Mouse (Mus musculus) intestine, postnatal 0 days (tissue): Measurements from ENCODE around the gene Ddx20. TPM values are rescaled to one million over a fixed set of nuclear protein-coding genes. Genes with fewer than 3 reads are reported as not detected.
"Not testable (repeated sequence)": the region's sequence is repeated elsewhere in the genome, so short reads cannot be mapped to it uniquely, and the experiment has no call there.

Source experiments
- ATAC-seq: fragments of 200-750 bp; cut with Nextera tagmentation; 2 replicates; pipeline ENCODE4 v1.8.0; 2017; ENCODE audit warnings: mild to moderate bottlenecking, moderate TSS enrichment, moderate library complexity
- H3K27ac ChIP-seq: fragments of 300-500 bp; sonication (generic); 2 replicates; pipeline ENCODE4 v1.5.1; 2014; ENCODE audit warnings: mild to moderate bottlenecking, low read depth, low read length, moderate library complexity
- H3K27me3 ChIP-seq: fragments of 300-500 bp; sonication (generic); replicated peaks from 2 replicates; pipeline ENCODE4 v1.6.1; 2014; ENCODE audit warnings: low read length, mixed read lengths; ENCODE audit not compliant: control insufficient read depth, insufficient read depth
- H3K36me3 ChIP-seq: fragments of 300-500 bp; sonication (generic); 2 replicates; pipeline ENCODE4 v1.6.1; 2014; ENCODE audit warnings: mild to moderate bottlenecking, moderate library complexity; ENCODE audit not compliant: control insufficient read depth, insufficient read depth
- H3K4me1 ChIP-seq: fragments of 300-500 bp; sonication (generic); replicated peaks from 2 replicates; pipeline ENCODE4 v1.6.1; 2014; ENCODE audit warnings: antibody characterized with exemption, low read length, mixed read lengths; ENCODE audit not compliant: control insufficient read depth, insufficient read depth
- H3K4me2 ChIP-seq: fragments of 300-500 bp; sonication (generic); replicated peaks from 2 replicates; pipeline ENCODE4 v1.6.1; 2014; ENCODE audit warnings: low read depth, mild to moderate bottlenecking, moderate library complexity
- H3K4me3 ChIP-seq: fragments of 300-500 bp; sonication (generic); 2 replicates; pipeline ENCODE4 v1.5.1; 2014; ENCODE audit warnings: low read depth, low read length
- H3K9ac ChIP-seq: fragments of 300-500 bp; sonication (generic); 2 replicates; pipeline ENCODE4 v1.6.1; 2014; ENCODE audit warnings: mild to moderate bottlenecking, low read depth, low read length
- H3K9me3 ChIP-seq: fragments of 300-500 bp; sonication (generic); 2 replicates; pipeline ENCODE4 v1.6.1; 2016; ENCODE audit warnings: mixed run types; ENCODE audit not compliant: control insufficient read depth
- CTCF ChIP-seq: sonication (generic); IDR thresholded peaks from 2 replicates; pipeline ENCODE4 v1.5.1; 2016; ENCODE audit warnings: low read depth, mild to moderate bottlenecking, control low read depth, antibody characterized with exemption, moderate library complexity
- WGBS: fragments of 180-500 bp; shearing (Covaris S2); extraction: QIAGEN DNeasy Blood & Tissue Kit; methylation state at CpG from one replicate; pipeline ENCODE4 v1.1.7; 2014; 5-methylcytosine and 5-hydroxymethylcytosine counted together
- polyA plus RNA-seq: library from polyadenylated mRNA; unstranded; fragments of >200 nt; fragmentation: Nextera tagmentation; extraction: Ambion mirVana; gene quantifications from 2 replicates; pipeline ENCODE4 v1.2.1, GENCODE M21; 2015

Ddx20 gene
- polyA plus RNA-seq, 1 experiment from 2014 or later: 11.4 TPM

DNA sequence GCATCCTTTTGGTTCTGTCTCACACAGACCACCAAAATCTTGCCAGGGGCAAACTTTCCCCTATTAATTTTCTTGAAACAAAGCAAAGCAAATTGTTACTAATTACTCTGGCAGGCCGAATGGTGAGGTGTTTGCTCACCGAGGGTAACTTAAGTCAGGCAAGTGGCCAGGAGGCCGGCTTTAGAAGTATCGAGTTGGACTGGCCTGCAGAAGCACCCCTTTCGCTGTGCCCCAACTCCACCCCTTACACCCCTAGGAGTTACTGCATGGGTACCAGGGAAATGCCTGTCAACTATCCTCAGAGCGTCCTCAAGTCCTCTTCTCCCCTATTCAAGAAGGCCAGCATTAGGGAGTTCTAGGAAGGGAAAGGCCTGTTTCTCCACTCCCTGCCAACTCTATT lies 16.2 kb upstream of the Ddx20 start:
- WGBS: 68% methylated on average over 6 of the region's 6 CpGs
- Histone ChIP-seq H3K9me3 (no peaks in the 10 kb centered on the region), H3K36me3 (no peaks in the 10 kb centered on the region), H3K27me3 (no peaks in the 10 kb centered on the region), H3K9ac (no peak overlapping the region), H3K4me2 (no peak overlapping the region), H3K4me3 (no peak overlapping the region), H3K4me1 (peaks cover 4% of the 10 kb centered on the region; the same call in 1 of the 2 replicates), H3K27ac (no peak overlapping the region)
- TF ChIP-seq CTCF: no peak
- no peak for ATAC-seq

DNA sequence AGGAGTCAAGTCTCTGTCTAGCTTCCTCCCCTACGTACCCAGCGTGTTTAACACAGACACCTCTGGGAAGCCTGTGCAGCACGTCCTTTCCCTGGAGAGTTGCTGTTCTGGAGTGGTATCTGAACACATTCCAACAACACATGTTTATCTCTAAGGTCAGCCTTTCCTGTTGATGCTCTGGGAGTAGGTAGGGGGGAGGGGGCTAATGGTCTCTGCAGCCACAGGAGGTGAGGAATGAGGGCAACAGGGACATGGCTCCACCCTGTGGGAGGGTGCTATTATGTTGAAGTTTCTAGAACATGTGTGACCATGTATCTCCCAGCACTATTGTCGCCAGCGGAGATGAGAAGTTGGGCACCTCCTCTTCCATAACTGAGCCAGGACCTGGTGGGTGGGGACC lies 14.0 kb upstream of the Ddx20 start:
- Histone ChIP-seq H3K4me3 (no peak overlapping the region), H3K27ac (no peak overlapping the region), H3K4me1 (peaks cover 4% of the 10 kb centered on the region; the same call in 1 of the 2 replicates), H3K9me3 (no peaks in the 10 kb centered on the region), H3K27me3 (no peaks in the 10 kb centered on the region), H3K36me3 (no peaks in the 10 kb centered on the region), H3K9ac (no peak overlapping the region), H3K4me2 (no peak overlapping the region)
- 48% methylated on average over 5 of the region's 5 CpGs for WGBS
- ATAC-seq: no peak
- TF ChIP-seq CTCF: no peak

DNA sequence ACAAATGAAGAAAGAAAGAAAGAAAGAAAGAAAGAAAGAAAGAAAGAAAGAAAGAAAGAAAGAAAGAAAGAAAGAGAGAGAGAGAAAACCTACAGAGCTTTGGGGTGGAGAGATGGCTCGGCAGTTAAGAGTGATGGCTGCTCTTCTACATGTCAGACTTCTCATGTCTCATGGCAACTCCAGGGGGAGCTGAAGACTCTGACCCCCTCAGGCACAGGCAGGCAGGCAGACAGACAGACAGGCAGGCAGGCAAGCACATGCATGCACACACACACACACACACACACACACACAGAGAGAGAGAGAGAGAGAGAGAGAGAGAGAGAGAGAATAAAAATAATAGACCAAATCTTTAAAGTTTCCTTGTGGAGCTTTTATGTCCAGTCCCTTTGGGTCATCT lies 13.4 kb upstream of the Ddx20 start:
- not testable (repeated sequence) for H3K9me3 ChIP-seq, H3K4me1 ChIP-seq, H3K36me3 ChIP-seq, H3K4me2 ChIP-seq, H3K4me3 ChIP-seq, H3K27ac ChIP-seq, H3K9ac ChIP-seq, ATAC-seq, H3K27me3 ChIP-seq
- 18% methylated on average over 1 of the region's 1 CpGs for WGBS

- no peak for ATAC-seq
- H3K27ac ChIP-seq: no peak overlapping the region
- H3K4me2 ChIP-seq: no peak overlapping the region
- H3K4me3 ChIP-seq: no peak overlapping the region
- no peaks in the 10 kb centered on the region for H3K27me3 ChIP-seq
- TF ChIP-seq CTCF: no peak
- no peak overlapping the region for H3K9ac ChIP-seq
- WGBS: 36% methylated on average over 3 of the region's 3 CpGs
- H3K36me3 ChIP-seq: no peaks in the 10 kb centered on the region
- no peaks in the 10 kb centered on the region for H3K9me3 ChIP-seq
- H3K4me1 ChIP-seq: no peaks in the 10 kb centered on the region
Observed at GRCm38 (mm10) chr3:105699241-105699933, 12.0 kb upstream of the Ddx20 start.

DNA sequence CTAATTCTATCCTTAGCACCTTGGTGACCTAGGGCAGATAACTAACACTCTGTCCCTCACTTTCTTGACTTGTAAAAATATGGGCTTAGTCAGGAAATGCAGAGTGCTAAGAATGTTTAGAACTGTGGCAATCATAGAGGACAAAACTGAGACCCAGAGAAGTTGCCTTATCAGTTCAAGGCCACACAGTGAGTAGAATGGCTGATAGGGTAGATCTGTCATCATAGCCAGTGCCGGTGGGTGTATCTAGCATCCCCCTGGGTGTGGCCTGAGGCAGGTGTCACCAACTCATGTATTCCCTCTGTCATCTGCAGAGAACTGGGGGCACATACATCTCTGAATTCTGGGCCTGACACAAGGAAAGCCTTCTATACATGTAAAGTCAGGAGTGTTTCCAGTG lies 10.9 kb upstream of the Ddx20 start:
- no peaks in the 10 kb centered on the region for H3K4me1 ChIP-seq
- 58% methylated on average over 1 of the region's 1 CpGs for WGBS
- no peaks in the 10 kb centered on the region for H3K27me3 ChIP-seq
- H3K9me3 ChIP-seq: no peaks in the 10 kb centered on the region
- no peak overlapping the region for H3K4me3 ChIP-seq
- H3K9ac ChIP-seq: no peak overlapping the region
- no peak overlapping the region for H3K4me2 ChIP-seq
- no peak for TF ChIP-seq CTCF
- no peak overlapping the region for H3K27ac ChIP-seq
- no peak for ATAC-seq
- H3K36me3 ChIP-seq: no peaks in the 10 kb centered on the region

DNA sequence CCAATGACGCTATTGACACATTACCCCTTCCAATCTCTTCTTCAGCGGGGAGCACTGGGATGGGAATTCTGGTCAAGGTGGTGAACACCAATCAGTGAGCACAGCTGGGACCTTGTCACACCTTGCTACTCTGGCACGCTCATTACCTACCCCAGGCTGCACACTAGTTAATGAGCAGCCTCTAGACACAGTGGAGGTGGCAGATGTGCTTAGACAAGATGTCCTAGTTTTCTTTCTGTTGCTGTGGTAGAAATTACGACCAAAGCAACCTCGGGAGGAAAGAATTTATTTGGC lies 9.7 kb upstream of the Ddx20 start:
- Histone ChIP-seq H3K27ac (no peak overlapping the region), H3K9me3 (no peaks in the 10 kb centered on the region), H3K27me3 (no peaks in the 10 kb centered on the region), H3K9ac (no peak overlapping the region), H3K36me3 (no peaks in the 10 kb centered on the region), H3K4me3 (no peak overlapping the region), H3K4me2 (no peak overlapping the region), H3K4me1 (no peaks in the 10 kb centered on the region)
- ATAC-seq: no peak
- no peak for TF ChIP-seq CTCF
- 68% methylated on average over 5 of the region's 5 CpGs for WGBS
